Mouse (Mus musculus) bone marrow, adult 2 months (tissue): ENCODE data around the gene 4833439L19Rik. TPM values are rescaled to one million over a fixed set of nuclear protein-coding genes. Genes with fewer than 3 reads are reported as not detected.

Experiments
- H3K27ac ChIP-seq: fragments of 200-500 bp; 2 replicates; pipeline ENCODE4 v1.5.1; 2012; ENCODE audit warnings: low read depth, mild to moderate bottlenecking, control low read depth, inconsistent platforms, low read length; ENCODE audit not compliant: control insufficient read depth, poor library complexity, insufficient read depth
- H3K4me1 ChIP-seq: fragments of 200-500 bp; 2 replicates; pipeline ENCODE4 v1.6.1; 2011; ENCODE audit warnings: low read length; ENCODE audit not compliant: control insufficient read depth, insufficient read depth
- H3K4me3 ChIP-seq: fragments of 200-500 bp; replicated peaks from 2 replicates; pipeline ENCODE3; 2011; ENCODE audit warnings: mild to moderate bottlenecking, low read depth, low read length, control low read depth; ENCODE audit not compliant: control insufficient read depth
- CTCF ChIP-seq: fragments of 200-500 bp; IDR thresholded peaks from 2 replicates; pipeline ENCODE4 v1.5.1; 2011; ENCODE audit warnings: low read length, control low read depth; ENCODE audit not compliant: control insufficient read depth, insufficient read depth
- POLR2A ChIP-seq: fragments of 200-500 bp; IDR thresholded peaks from 2 replicates; pipeline ENCODE4 v1.6.1; 2011; ENCODE audit warnings: low read depth, mild to moderate bottlenecking, control low read depth, low read length, borderline replicate concordance; ENCODE audit not compliant: control insufficient read depth
- WGBS: fragments of 180-500 bp; shearing (Covaris S2); methylation state at CpG from one replicate; pipeline ENCODE4 v1.1.7; 2018; 5-methylcytosine and 5-hydroxymethylcytosine counted together
- polyA plus RNA-seq: library from polyadenylated mRNA; stranded (reverse); fragments of >200 nt; gene quantifications from 2 replicates; pipeline ENCODE4 v1.2.4, GENCODE M21; 2011; ENCODE audit warnings: low replicate concordance; ENCODE audit not compliant: missing spikeins, insufficient read depth, insufficient read length

4833439L19Rik gene
- polyA plus RNA-seq, 1 experiment = 24.8 TPM

DNA sequence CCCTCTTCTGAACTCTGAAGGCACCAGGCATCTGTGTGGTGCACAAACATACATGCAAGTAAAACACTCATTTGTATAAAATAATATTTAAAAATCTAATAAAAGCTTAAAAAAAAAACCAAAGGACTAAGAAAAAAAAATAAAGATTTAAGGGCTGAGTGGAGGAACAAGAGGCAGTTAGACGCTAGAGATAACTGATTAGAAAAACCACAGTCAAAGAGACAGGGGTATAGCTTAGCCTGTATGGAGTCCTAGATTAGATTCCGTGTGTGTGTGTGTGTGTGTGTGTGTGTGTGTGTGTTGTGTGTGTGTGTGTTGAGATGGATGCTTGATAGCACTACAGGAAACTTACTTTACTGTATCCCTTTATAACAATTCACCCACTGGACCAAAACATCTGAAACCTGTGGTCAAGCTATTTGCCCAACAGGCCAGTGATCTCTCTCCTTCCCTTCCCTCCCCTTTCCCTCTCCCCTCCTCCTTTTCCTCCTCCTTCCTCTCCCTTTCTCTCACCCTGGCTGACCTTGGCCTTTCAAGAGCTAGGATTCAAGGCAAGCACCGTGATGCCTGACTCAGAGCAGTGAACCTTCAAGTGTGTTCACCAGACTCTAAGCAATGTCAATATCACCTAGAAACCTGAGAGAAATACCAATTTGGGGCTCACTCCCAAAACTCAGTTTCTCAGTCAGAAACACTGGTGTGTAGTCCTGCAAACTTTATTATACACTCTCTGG is 63.1 kb downstream of the 4833439L19Rik start:
- Histone ChIP-seq H3K4me1 (no peaks in the 10 kb centered on the region; the same call in none of the 2 replicates), H3K4me3 (no peak overlapping the region), H3K27ac (no peak overlapping the region)
- WGBS = 49% methylated on average over 3 of the region's 3 CpGs
- no peak for TF ChIP-seq CTCF
- TF ChIP-seq POLR2A = no peak

DNA sequence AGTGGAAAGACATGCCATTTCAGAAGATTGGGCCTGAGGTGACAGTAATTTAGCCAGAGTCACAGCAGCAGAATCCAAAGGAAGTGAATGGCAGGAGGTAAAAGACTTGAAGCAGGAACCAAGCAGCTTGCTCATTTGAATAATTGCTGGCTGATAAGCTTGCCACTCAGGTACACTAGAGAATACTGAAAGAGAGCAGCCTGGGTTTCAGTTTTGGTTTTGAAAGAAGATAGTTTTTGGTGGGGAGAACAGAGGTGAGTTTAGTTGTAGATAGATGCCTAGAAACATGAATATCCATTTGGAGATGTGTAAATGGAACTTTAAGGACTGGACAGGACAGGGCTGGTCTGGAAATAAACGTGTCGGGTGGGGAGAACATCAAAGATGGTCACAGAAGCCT is 63.9 kb downstream of the 4833439L19Rik start:
- Histone ChIP-seq H3K27ac (no peak overlapping the region), H3K4me1 (no peaks in the 10 kb centered on the region; the same call in none of the 2 replicates), H3K4me3 (no peak overlapping the region)
- 66% methylated on average over 2 of the region's 2 CpGs for WGBS
- TF ChIP-seq POLR2A (no peak), CTCF (no peak)

Other genes starting within 250 kb of the 4833439L19Rik start
- gene Cplx2, start 194.1 kb downstream of the 4833439L19Rik start, polyA plus RNA-seq = 3.6 and 7.4 TPM in 2 replicates
- gene Thoc3, start 96.6 kb downstream of the 4833439L19Rik start, polyA plus RNA-seq = 10.7 and 17.6 TPM in 2 replicates
- 3.2 and 4.2 TPM in 2 replicates for gene Simc1, start 61.7 kb downstream of the 4833439L19Rik start, polyA plus RNA-seq
- gene Arl10, start 9.6 kb upstream of the 4833439L19Rik start, polyA plus RNA-seq = 6.0 and 6.2 TPM in 2 replicates
- 9.5 and 16.1 TPM in 2 replicates for gene Nop16, start 24.7 kb upstream of the 4833439L19Rik start, polyA plus RNA-seq
- 40.1 and 41.2 TPM in 2 replicates for gene Higd2a, start 24.8 kb upstream of the 4833439L19Rik start, polyA plus RNA-seq
- gene Cltb, start 45.9 kb upstream of the 4833439L19Rik start, polyA plus RNA-seq = 19.8 TPM in 2 replicates
- gene Faf2, start 56.3 kb upstream of the 4833439L19Rik start, polyA plus RNA-seq = 14.6 and 26.3 TPM in 2 replicates
- 26.7 and 60.0 TPM in 2 replicates for gene Rnf44, start 128.5 kb upstream of the 4833439L19Rik start, polyA plus RNA-seq
- not detected in 2 replicates for gene Cdhr2, start 136.0 kb upstream of the 4833439L19Rik start, polyA plus RNA-seq
- gene Gprin1, start 184.4 kb upstream of the 4833439L19Rik start, polyA plus RNA-seq = not detected in 2 replicates
- not detected in 2 replicates for gene Sncb, start 201.2 kb upstream of the 4833439L19Rik start, polyA plus RNA-seq
- gene Eif4e1b, start 218.6 kb upstream of the 4833439L19Rik start, polyA plus RNA-seq = 3.1 TPM in 1 of 2 replicates, not detected in the other
- 11.8 and 12.0 TPM in 2 replicates for gene Tspan17, start 223.9 kb upstream of the 4833439L19Rik start, polyA plus RNA-seq